Mouse (Mus musculus) small intestine, adult 2 months (tissue): ENCODE data around the gene Xkr7.

Experiments used
- CTCF ChIP-seq: fragments of 200-500 bp; IDR thresholded peaks from 2 replicates; pipeline ENCODE4 v1.5.1; 2012; ENCODE audit warnings: low read depth, mild to moderate bottlenecking, control low read depth, inconsistent platforms, low read length, moderate library complexity, mixed read lengths; ENCODE audit not compliant: insufficient replicate concordance, insufficient read length; ENCODE audit errors: extremely low read depth
- POLR2A ChIP-seq: fragments of 200-500 bp; IDR thresholded peaks from 2 replicates; pipeline ENCODE4 v1.6.1; 2012; ENCODE audit warnings: low read depth, mild to moderate bottlenecking, control low read depth, inconsistent platforms, low read length, moderate library complexity

GRCm38 (mm10) chr2:153090551-153091165, 59.0 kb downstream of the Xkr7 start:
- TF ChIP-seq CTCF (no peak), POLR2A (no peak)
